Mouse (Mus musculus): ENCODE results near the gene Nup98.

- TF ChIP-seq CTCF (IDR thresholded peaks at IDR 0.05; ENCODE audit: control insufficient read depth, insufficient read depth, low read length): peak; percentile 45
- no peak for TF ChIP-seq POLR2A (IDR thresholded peaks at IDR 0.05; ENCODE audit: borderline replicate concordance, control insufficient read depth, low read depth, low read length)
These were observed 12.4 kb upstream of the Nup98 start for GRCm38 (mm10) chr7:102222336-102222735.

Measured in bone marrow, adult 2 months (tissue).